Mouse (Mus musculus): ENCODE data around the gene Zfp42.

- TF ChIP-seq CTCF (IDR thresholded peaks at IDR 0.05; ENCODE audit: low read depth) (no peak), EP300 (IDR thresholded peaks at IDR 0.05; ENCODE audit: low read depth) (no peak)
Measured at GRCm38 (mm10) chr8:43257886-43258285, 48.9 kb downstream of the Zfp42 start.
